Mouse (Mus musculus): Measurements from ENCODE around the gene Alg14. TPM values are rescaled to one million over a fixed set of nuclear protein-coding genes. Genes with fewer than 3 reads are reported as not detected.
A peak's percentile ranks its signal among the peaks of the same experiment; 100 is the strongest.

Gene Alg14
- total and polyA plus RNA-seq, 3 experiments = 16.4 to 39.7 (median 37.3) TPM

GRCm38 (mm10) chr3:121336234-121336890 lies 44.8 kb downstream of the Alg14 start:
- no peak for DNase-seq

GRCm38 (mm10) chr3:121338687-121339086 lies 47.1 kb downstream of the Alg14 start:
- no peak for DNase-seq

- peak; percentile 79 for DNase-seq
Measured at GRCm38 (mm10) chr3:121340321-121340761, 48.8 kb downstream of the Alg14 start.

- no peak for DNase-seq
Measured at GRCm38 (mm10) chr3:121343224-121343623, 51.7 kb downstream of the Alg14 start.

GRCm38 (mm10) chr3:121344056-121344945 lies 52.7 kb downstream of the Alg14 start:
- no peak for DNase-seq

GRCm38 (mm10) chr3:121344951-121345642 lies 53.5 kb downstream of the Alg14 start:
- no peak for DNase-seq

GRCm38 (mm10) chr3:121345643-121346000 lies 54.0 kb downstream of the Alg14 start:
- DNase-seq = no peak

- no peak for DNase-seq
Measured at GRCm38 (mm10) chr3:121346507-121347267, 55.1 kb downstream of the Alg14 start.

- no peak for DNase-seq
Measured at GRCm38 (mm10) chr3:121348792-121349191, 57.2 kb downstream of the Alg14 start.

GRCm38 (mm10) chr3:121349334-121350169 lies 58.0 kb downstream of the Alg14 start:
- DNase-seq = no peak

GRCm38 (mm10) chr3:121351257-121351656 lies 59.7 kb downstream of the Alg14 start:
- DNase-seq = peak; percentile 58

- DNase-seq = no peak
Measured at GRCm38 (mm10) chr3:121354281-121354680, 62.7 kb downstream of the Alg14 start.

- DNase-seq = peak; percentile 65
Measured at GRCm38 (mm10) chr3:121354861-121355470, 63.4 kb downstream of the Alg14 start.

GRCm38 (mm10) chr3:121355569-121355968 lies 64.0 kb downstream of the Alg14 start:
- no peak for DNase-seq

- no peak for DNase-seq
Measured at GRCm38 (mm10) chr3:121356111-121356510, 64.5 kb downstream of the Alg14 start.

GRCm38 (mm10) chr3:121357030-121357429 lies 65.5 kb downstream of the Alg14 start:
- DNase-seq = no peak

GRCm38 (mm10) chr3:121358285-121358684 lies 66.7 kb downstream of the Alg14 start:
- no peak for DNase-seq

- DNase-seq = no peak
Measured at GRCm38 (mm10) chr3:121358850-121359249, 67.3 kb downstream of the Alg14 start.

- no peak for DNase-seq
Measured at GRCm38 (mm10) chr3:121359272-121359671, 67.7 kb downstream of the Alg14 start.

GRCm38 (mm10) chr3:121362002-121362401 lies 70.4 kb downstream of the Alg14 start:
- no peak for DNase-seq
